Mouse (Mus musculus): ENCODE measurements around the gene Ms4a8a. TPM values are rescaled to one million over a fixed set of nuclear protein-coding genes. Genes with fewer than 3 reads are reported as not detected.

Ms4a8a gene
- total RNA-seq, 2 experiments from 2014 or later = 0.46 TPM; not detected in 1

DNA sequence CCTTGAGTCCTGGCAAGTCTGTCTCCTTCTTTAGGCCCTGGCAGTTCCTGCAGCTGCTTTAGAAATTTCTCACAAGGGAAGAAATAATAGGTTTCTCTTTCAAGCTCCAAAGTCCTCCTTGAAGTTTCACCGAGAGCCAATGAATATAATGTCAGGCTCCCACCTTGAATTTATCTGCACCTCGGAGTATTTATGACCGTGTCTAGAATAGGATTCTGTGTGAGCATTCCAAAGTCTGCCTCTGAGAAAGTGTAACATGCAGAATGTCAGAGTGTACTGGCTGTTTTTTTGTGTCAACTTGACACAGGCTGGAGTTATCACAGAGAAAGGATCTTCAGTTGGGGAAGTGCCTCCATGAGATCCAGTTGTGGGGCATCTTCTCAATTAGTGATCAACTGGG, 63.0 kb downstream of the Ms4a8a start, which contains the start of gene Ms4a18:
TSS of gene Ms4a18 (minus strand) at position 141 of the 400 bp plus-strand sequence.
- no peak for DNase-seq (ENCODE audit: low spot score in 2 of 2)

Other genes starting within 250 kb of the Ms4a8a start
- 1 to 10 TPM; 1.2 to 1.4 TPM for gene Slc15a3, start 241.4 kb downstream of the Ms4a8a start, total RNA-seq (2021)
- gene Tmem132a, start 211.2 kb downstream of the Ms4a8a start, total RNA-seq (2021) = 100 to 1,000 TPM; 233 to 258 TPM
- gene Tmem109, start 199.1 kb downstream of the Ms4a8a start, total RNA-seq (2021) = 10 to 100 TPM; 47.7 to 55.1 TPM
- 100 to 1,000 TPM; 207 to 211 TPM for gene Prpf19, start 185.9 kb downstream of the Ms4a8a start, total RNA-seq (2021)
- not detected for gene Zp1, start 160.5 kb downstream of the Ms4a8a start, total RNA-seq (2021)
- under 1 TPM in 1 of 2 experiments, not detected in 1; 0.23 TPM for gene Ptgdr2, start 143.9 kb downstream of the Ms4a8a start, total RNA-seq (2021)
- 1 to 10 TPM; 6.7 to 7.9 TPM for gene Ccdc86, start 131.8 kb downstream of the Ms4a8a start, total RNA-seq (2021)
- not detected for gene Ms4a10, start 106.4 kb downstream of the Ms4a8a start, total RNA-seq (2021)
- not detected for gene Ms4a15, start 87.9 kb downstream of the Ms4a8a start, total RNA-seq (2021)
- gene Ms4a18, start 63.1 kb downstream of the Ms4a8a start, total RNA-seq (2021) = not detected
- not detected for gene 1700017D01Rik, start 49.8 kb upstream of the Ms4a8a start, total RNA-seq (2021)
- not detected for gene 1700025F22Rik, start 84.2 kb upstream of the Ms4a8a start, total RNA-seq (2021)
- not detected for gene Ms4a13, start 115.6 kb upstream of the Ms4a8a start, total RNA-seq (2021)
- gene Ms4a12, start 151.3 kb upstream of the Ms4a8a start, total RNA-seq (2021) = not detected
- gene Ms4a1, start 185.1 kb upstream of the Ms4a8a start, total RNA-seq (2021) = not detected
- gene Ms4a5, start 202.8 kb upstream of the Ms4a8a start, total RNA-seq (2021) = not detected
- gene Ms4a14, start 233.4 kb upstream of the Ms4a8a start, total RNA-seq (2021) = not detected